Mouse (Mus musculus) stomach, postnatal 0 days (tissue): ENCODE results near the gene Cd1d1.

Experiments used
- CTCF ChIP-seq: IDR thresholded peaks from 2 replicates; pipeline ENCODE4 v1.5.1; 2016; ENCODE audit warnings: antibody characterized with exemption, low read depth, mild to moderate bottlenecking, moderate library complexity
- EP300 ChIP-seq: optimal IDR thresholded peaks from 2 replicates; pipeline ENCODE3; 2016; ENCODE audit warnings: antibody characterized with exemption

- no peak for TF ChIP-seq CTCF
- TF ChIP-seq EP300: no peak
Measured at GRCm38 (mm10) chr3:87038500-87038899, 39.3 kb upstream of the Cd1d1 start.
